Mouse (Mus musculus): ENCODE data around the gene Foxp1. TPM values are rescaled to one million over a fixed set of nuclear protein-coding genes. Genes with fewer than 3 reads are reported as not detected.

The Foxp1 gene
- polyA plus RNA-seq, 1 experiment from 2014 or later: 148 TPM

DNA sequence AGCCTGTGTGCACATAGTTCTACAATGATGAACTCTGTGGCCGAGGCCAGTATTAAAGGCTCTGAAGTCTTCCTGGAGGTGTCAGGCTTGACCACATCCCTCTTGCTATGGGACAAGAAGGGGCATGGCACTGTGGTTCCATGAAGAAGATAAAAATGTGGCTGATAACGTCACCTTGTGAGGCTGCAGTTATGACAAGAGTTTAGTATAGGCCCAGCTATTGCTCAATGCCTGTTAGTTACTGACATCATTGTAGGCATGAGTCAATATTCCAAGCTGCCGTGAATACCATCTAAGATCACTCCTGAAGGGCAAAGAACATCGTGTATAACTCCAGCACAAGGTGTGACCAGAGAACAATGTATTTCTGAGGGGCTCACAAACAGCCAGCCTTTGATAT, 323.2 kb downstream of the Foxp1 start:
- H3K27me3 ChIP-seq (ENCODE audit: control insufficient read depth, insufficient read depth, low read length): no peaks in the 10 kb centered on the region
- WGBS: 86% methylated on average over 4 of the region's 4 CpGs
- H3K9me3 ChIP-seq (replicated peaks; ENCODE audit: control insufficient read depth, low read length): no peaks in the 10 kb centered on the region
- H3K9ac ChIP-seq (replicated peaks; ENCODE audit: low read length): no peak overlapping the region
- DNase-seq (ENCODE audit: low spot score): no peak
- no peak overlapping the region for H3K4me3 ChIP-seq (ENCODE audit: low read depth, low read length)
- no peak for ATAC-seq (replicated peaks; ENCODE audit: insufficient number of reproducible peaks, low FRiP score, low TSS enrichment, low read depth)
- H3K36me3 ChIP-seq (replicated peaks; ENCODE audit: control insufficient read depth, insufficient read depth, low read depth, low read length): no peaks in the 10 kb centered on the region
- no peak overlapping the region for H3K4me2 ChIP-seq (ENCODE audit: low read depth, low read length)
- no peak overlapping the region for H3K27ac ChIP-seq (replicated peaks; ENCODE audit: low read depth, low read length)
- H3K4me1 ChIP-seq (ENCODE audit: control insufficient read depth, insufficient read depth, low read length): peaks cover 1% of the 10 kb centered on the region; the same call in 1 of the 2 replicates

DNA sequence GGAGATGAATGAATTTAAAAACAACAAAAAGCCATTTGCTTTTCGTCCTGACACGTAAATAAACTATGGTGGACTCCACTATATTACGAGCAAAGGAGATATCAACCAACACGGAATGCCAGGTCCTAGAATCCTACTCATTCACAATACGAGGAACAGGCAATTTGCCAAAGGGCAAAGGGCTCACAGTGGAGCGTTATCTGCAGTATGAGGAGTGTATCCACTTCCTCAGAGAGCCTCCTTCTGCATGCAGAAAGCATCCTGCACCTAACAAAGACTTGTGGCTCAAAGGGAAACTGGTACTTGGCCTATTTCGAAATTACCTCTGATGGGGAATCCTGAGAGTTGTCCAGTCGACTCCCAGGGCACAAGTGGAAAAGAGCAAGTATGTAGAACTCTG, 328.8 kb downstream of the Foxp1 start:
- H3K4me3 ChIP-seq (ENCODE audit: low read depth, low read length): no peak overlapping the region
- H3K36me3 ChIP-seq (replicated peaks; ENCODE audit: control insufficient read depth, insufficient read depth, low read depth, low read length): no peaks in the 10 kb centered on the region
- no peak overlapping the region for H3K4me2 ChIP-seq (ENCODE audit: low read depth, low read length)
- WGBS: 64% methylated on average over 8 of the region's 8 CpGs
- no peaks in the 10 kb centered on the region for H3K9me3 ChIP-seq (replicated peaks; ENCODE audit: control insufficient read depth, low read length)
- DNase-seq (ENCODE audit: low spot score) (no peak), ATAC-seq (replicated peaks; ENCODE audit: insufficient number of reproducible peaks, low FRiP score, low TSS enrichment, low read depth) (no peak)
- no peaks in the 10 kb centered on the region for H3K4me1 ChIP-seq (ENCODE audit: control insufficient read depth, insufficient read depth, low read length)
- H3K9ac ChIP-seq (replicated peaks; ENCODE audit: low read length): no peak overlapping the region
- no peaks in the 10 kb centered on the region for H3K27me3 ChIP-seq (ENCODE audit: control insufficient read depth, insufficient read depth, low read length)
- no peak overlapping the region for H3K27ac ChIP-seq (replicated peaks; ENCODE audit: low read depth, low read length)

DNA sequence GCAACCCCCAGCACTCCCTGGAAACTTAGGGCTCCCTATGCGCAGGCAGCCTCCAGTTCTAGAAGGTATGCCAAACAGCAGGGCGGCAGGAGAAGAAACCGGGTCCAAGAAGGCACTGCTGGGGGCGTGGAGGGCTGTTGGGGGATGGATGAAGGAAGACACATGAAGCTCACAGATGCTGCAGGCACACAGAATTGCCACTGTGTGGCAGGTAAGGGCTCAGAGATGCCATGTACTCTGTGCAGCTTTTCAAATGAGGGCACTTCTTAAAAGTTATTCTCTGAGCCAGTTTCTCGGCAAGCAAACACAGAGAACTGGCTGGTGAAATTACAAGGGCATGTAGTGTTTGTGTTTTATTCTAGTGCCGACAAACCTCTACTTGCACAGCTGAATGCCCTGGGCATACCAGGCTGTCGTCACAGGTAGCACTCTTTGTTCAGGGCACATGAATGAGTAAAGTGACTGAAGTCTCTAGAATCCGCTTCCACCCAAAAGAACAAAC, 330.8 kb downstream of the Foxp1 start:
- H3K27me3 ChIP-seq (ENCODE audit: control insufficient read depth, insufficient read depth, low read length): no peaks in the 10 kb centered on the region
- no peak overlapping the region for H3K4me3 ChIP-seq (ENCODE audit: low read depth, low read length)
- H3K4me1 ChIP-seq (ENCODE audit: control insufficient read depth, insufficient read depth, low read length): no peaks in the 10 kb centered on the region
- no peak overlapping the region for H3K9ac ChIP-seq (replicated peaks; ENCODE audit: low read length)
- H3K4me2 ChIP-seq (ENCODE audit: low read depth, low read length): no peak overlapping the region
- H3K36me3 ChIP-seq (replicated peaks; ENCODE audit: control insufficient read depth, insufficient read depth, low read depth, low read length): no peaks in the 10 kb centered on the region
- no peaks in the 10 kb centered on the region for H3K9me3 ChIP-seq (replicated peaks; ENCODE audit: control insufficient read depth, low read length)
- 58% methylated on average over 8 of the region's 8 CpGs for WGBS
- no peak overlapping the region for H3K27ac ChIP-seq (replicated peaks; ENCODE audit: low read depth, low read length)
- ATAC-seq (replicated peaks; ENCODE audit: insufficient number of reproducible peaks, low FRiP score, low TSS enrichment, low read depth) (no peak), DNase-seq (ENCODE audit: low spot score) (no peak)

DNA sequence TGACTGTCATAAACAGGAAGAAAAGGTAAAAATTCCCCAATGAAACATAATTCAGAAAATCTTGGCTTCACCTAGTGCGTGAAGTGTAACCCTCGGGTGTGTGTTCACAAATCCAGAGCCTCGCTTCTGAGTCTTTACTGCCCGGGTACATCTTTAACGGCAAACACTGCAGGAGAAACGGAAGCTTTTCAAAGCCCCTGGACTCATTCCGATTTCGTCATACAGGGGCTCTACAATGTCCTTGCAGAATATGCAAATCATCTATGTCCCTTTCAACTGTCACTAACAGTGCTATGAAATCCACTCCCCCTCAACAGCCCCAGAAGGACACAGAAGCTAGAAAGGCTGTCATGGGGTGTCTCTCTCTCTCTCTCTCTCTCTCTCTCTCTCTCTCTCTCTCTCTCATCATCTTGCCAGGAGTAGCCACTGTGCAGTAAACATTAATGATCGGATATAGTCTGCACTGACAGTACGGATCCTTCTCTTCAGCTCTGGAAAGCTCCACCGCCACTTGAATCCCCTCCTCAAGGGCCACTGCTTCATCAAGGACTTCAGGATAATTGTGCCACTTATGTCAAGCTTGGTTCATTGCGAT, 331.4 kb downstream of the Foxp1 start:
- H3K4me3 ChIP-seq (ENCODE audit: low read depth, low read length): no peak overlapping the region
- H3K36me3 ChIP-seq (replicated peaks; ENCODE audit: control insufficient read depth, insufficient read depth, low read depth, low read length): no peaks in the 10 kb centered on the region
- no peak overlapping the region for H3K4me2 ChIP-seq (ENCODE audit: low read depth, low read length)
- no peak for DNase-seq (ENCODE audit: low spot score)
- ATAC-seq (replicated peaks; ENCODE audit: insufficient number of reproducible peaks, low FRiP score, low TSS enrichment, low read depth): no peak
- no peaks in the 10 kb centered on the region for H3K27me3 ChIP-seq (ENCODE audit: control insufficient read depth, insufficient read depth, low read length)
- 67% methylated on average over 12 of the region's 12 CpGs for WGBS
- no peaks in the 10 kb centered on the region for H3K4me1 ChIP-seq (ENCODE audit: control insufficient read depth, insufficient read depth, low read length)
- no peaks in the 10 kb centered on the region for H3K9me3 ChIP-seq (replicated peaks; ENCODE audit: control insufficient read depth, low read length)
- no peak overlapping the region for H3K9ac ChIP-seq (replicated peaks; ENCODE audit: low read length)
- H3K27ac ChIP-seq (replicated peaks; ENCODE audit: low read depth, low read length): no peak overlapping the region

DNA sequence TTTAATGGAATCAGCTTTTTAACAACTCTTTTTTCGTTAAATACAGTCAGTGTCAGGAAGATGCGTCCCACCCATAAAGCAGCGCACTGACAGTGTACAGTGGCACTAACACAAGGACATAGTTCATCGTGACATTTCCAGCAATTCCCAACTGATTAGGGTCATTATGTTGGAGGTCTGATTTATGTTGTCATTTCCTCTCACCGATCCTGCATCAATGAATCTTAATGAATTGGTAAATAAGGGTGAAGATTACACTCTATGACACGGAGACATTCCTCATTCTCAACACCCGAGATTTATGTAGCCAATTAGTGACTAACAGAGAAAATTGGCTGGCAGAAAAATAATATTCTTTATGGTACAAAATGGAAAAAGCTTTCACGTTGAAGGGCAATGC, 332.6 kb downstream of the Foxp1 start:
- ATAC-seq (replicated peaks; ENCODE audit: insufficient number of reproducible peaks, low FRiP score, low TSS enrichment, low read depth) (no peak), DNase-seq (ENCODE audit: low spot score) (no peak)
- 65% methylated on average over 8 of the region's 8 CpGs for WGBS
- Histone ChIP-seq H3K27ac (replicated peaks; ENCODE audit: low read depth, low read length) (no peak overlapping the region), H3K9ac (replicated peaks; ENCODE audit: low read length) (no peak overlapping the region), H3K36me3 (replicated peaks; ENCODE audit: control insufficient read depth, insufficient read depth, low read depth, low read length) (no peaks in the 10 kb centered on the region), H3K4me1 (ENCODE audit: control insufficient read depth, insufficient read depth, low read length) (no peaks in the 10 kb centered on the region), H3K27me3 (ENCODE audit: control insufficient read depth, insufficient read depth, low read length) (no peaks in the 10 kb centered on the region), H3K4me2 (ENCODE audit: low read depth, low read length) (no peak overlapping the region), H3K4me3 (ENCODE audit: low read depth, low read length) (no peak overlapping the region), H3K9me3 (replicated peaks; ENCODE audit: control insufficient read depth, low read length) (no peaks in the 10 kb centered on the region)

DNA sequence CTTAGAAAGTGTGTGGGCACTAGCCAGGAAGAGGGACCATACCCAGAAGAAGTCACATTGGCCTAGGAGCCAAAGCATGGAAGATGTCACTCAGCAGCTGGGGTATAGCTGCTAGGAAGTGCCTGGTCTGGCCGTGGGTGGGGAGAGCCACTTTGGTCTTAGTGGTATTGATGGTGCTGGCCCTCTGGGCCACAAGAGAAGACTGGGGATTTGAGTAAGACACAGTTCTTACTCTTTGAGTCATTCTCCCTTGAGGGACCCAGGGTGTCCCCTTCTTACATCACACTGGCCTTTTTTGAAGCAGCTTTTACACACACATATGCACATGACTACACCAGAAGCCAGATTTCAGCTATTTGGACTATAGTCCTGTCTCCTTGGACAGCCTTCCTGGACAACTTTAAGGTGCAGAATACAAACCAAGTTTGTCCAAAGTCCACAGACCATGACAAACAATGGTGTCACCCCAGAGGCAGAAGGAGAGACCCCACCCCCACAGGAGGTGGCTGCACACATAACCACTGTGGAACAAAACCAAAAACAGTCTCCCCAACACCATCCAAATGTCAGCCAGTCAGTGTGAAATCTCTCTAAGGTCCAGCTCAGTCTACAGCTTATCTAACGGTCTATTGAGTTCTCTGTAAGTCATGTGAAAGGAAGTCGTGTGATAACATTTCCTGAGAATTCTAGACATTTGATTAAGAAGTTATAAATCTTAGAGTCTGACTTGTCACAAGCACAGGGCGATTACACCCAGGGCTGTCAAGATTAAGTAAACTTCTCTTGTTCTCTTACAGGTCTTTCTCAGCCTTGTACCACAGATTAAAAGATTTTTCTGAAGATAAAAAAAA, 333.9 kb downstream of the Foxp1 start:
- Histone ChIP-seq H3K9ac (replicated peaks; ENCODE audit: low read length) (no peak overlapping the region), H3K9me3 (replicated peaks; ENCODE audit: control insufficient read depth, low read length) (no peaks in the 10 kb centered on the region), H3K4me1 (ENCODE audit: control insufficient read depth, insufficient read depth, low read length) (no peaks in the 10 kb centered on the region), H3K4me3 (ENCODE audit: low read depth, low read length) (no peak overlapping the region), H3K27me3 (ENCODE audit: control insufficient read depth, insufficient read depth, low read length) (no peaks in the 10 kb centered on the region), H3K36me3 (replicated peaks; ENCODE audit: control insufficient read depth, insufficient read depth, low read depth, low read length) (no peaks in the 10 kb centered on the region), H3K4me2 (ENCODE audit: low read depth, low read length) (no peak overlapping the region), H3K27ac (replicated peaks; ENCODE audit: low read depth, low read length) (no peak overlapping the region)
- 75% methylated on average over 4 of the region's 4 CpGs for WGBS
- no peak for DNase-seq (ENCODE audit: low spot score)
- ATAC-seq (replicated peaks; ENCODE audit: insufficient number of reproducible peaks, low FRiP score, low TSS enrichment, low read depth): no peak

DNA sequence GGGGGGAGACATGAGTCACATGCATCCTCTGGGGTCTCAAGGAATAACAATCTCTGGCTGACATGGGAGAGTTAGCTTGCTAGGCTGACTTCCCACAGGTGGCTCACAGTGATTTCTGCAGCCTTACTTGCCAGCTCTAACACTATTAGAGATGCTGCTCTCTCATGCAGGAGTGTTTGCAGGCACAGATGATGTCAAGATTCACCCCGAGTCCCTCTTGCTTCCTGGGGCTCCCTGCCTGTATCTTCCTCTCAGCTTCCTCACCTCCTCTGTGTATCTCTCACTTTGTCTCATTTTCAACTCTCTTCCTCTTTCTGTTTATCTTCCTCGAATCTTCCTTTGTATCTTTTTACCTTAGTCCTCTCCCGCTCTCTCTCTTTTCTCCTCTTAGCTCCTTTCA, 334.6 kb downstream of the Foxp1 start:
- Histone ChIP-seq H3K4me3 (ENCODE audit: low read depth, low read length) (no peak overlapping the region), H3K4me1 (ENCODE audit: control insufficient read depth, insufficient read depth, low read length) (no peaks in the 10 kb centered on the region), H3K4me2 (ENCODE audit: low read depth, low read length) (no peak overlapping the region), H3K27ac (replicated peaks; ENCODE audit: low read depth, low read length) (no peak overlapping the region), H3K36me3 (replicated peaks; ENCODE audit: control insufficient read depth, insufficient read depth, low read depth, low read length) (no peaks in the 10 kb centered on the region), H3K27me3 (ENCODE audit: control insufficient read depth, insufficient read depth, low read length) (no peaks in the 10 kb centered on the region), H3K9me3 (replicated peaks; ENCODE audit: control insufficient read depth, low read length) (no peaks in the 10 kb centered on the region), H3K9ac (replicated peaks; ENCODE audit: low read length) (no peak overlapping the region)
- WGBS: 75% methylated on average over 3 of the region's 3 CpGs
- no peak for ATAC-seq (replicated peaks; ENCODE audit: insufficient number of reproducible peaks, low FRiP score, low TSS enrichment, low read depth)
- DNase-seq (ENCODE audit: low spot score): no peak

DNA sequence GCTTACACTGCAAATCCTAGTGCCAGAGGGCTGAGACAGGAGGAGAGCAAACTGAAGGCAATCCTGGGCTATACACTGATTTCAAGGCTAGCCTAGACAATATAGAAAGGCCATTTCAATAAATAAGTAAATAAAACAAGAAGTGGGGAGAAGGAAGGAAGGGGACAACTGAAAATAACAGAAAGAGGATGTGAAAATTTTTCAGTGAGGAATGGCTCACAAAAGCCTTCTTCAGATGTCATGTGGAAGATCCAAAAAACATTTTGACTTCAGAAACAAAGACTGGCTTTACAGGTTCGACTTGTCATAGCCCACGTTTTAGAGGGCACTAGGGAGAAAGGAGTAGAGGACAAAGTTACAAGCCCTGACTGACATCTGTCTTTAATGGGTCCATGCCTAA, 335.1 kb downstream of the Foxp1 start:
- H3K27ac ChIP-seq (replicated peaks; ENCODE audit: low read depth, low read length): no peak overlapping the region
- no peaks in the 10 kb centered on the region for H3K9me3 ChIP-seq (replicated peaks; ENCODE audit: control insufficient read depth, low read length)
- no peaks in the 10 kb centered on the region for H3K27me3 ChIP-seq (ENCODE audit: control insufficient read depth, insufficient read depth, low read length)
- no peak overlapping the region for H3K9ac ChIP-seq (replicated peaks; ENCODE audit: low read length)
- H3K4me1 ChIP-seq (ENCODE audit: control insufficient read depth, insufficient read depth, low read length): no peaks in the 10 kb centered on the region
- H3K36me3 ChIP-seq (replicated peaks; ENCODE audit: control insufficient read depth, insufficient read depth, low read depth, low read length): no peaks in the 10 kb centered on the region
- ATAC-seq (replicated peaks; ENCODE audit: insufficient number of reproducible peaks, low FRiP score, low TSS enrichment, low read depth) (no peak), DNase-seq (ENCODE audit: low spot score) (no peak)
- WGBS: 48% methylated on average over 2 of the region's 2 CpGs
- H3K4me2 ChIP-seq (ENCODE audit: low read depth, low read length): no peak overlapping the region
- H3K4me3 ChIP-seq (ENCODE audit: low read depth, low read length): no peak overlapping the region

Measured in embryonic facial prominence, embryonic 11.5 days (tissue).